Mouse (Mus musculus) C2C12 (cell line): ENCODE results near the gene Map9. TPM values are rescaled to one million over a fixed set of nuclear protein-coding genes. Genes with fewer than 3 reads are reported as not detected.
A peak's percentile ranks its signal among the peaks of the same experiment; 100 is the strongest.

ENCODE experiments used
- H3K27me3 ChIP-seq: one replicate; pipeline ENCODE4 v1.6.1; 2011; ENCODE audit not compliant: control insufficient read depth, insufficient read depth, insufficient read length
- H3K36me3 ChIP-seq: one replicate; pipeline ENCODE4 v1.6.1; 2011; ENCODE audit not compliant: control insufficient read depth, insufficient read depth
- H3K4me3 ChIP-seq: one replicate; pipeline ENCODE4 v1.5.1; 2011; ENCODE audit warnings: mild to moderate bottlenecking, control low read depth; ENCODE audit not compliant: poor library complexity, insufficient read depth, severe bottlenecking
- H3K79me2 ChIP-seq: one replicate; pipeline ENCODE4 v1.6.1; 2011; ENCODE audit not compliant: control insufficient read depth, insufficient read depth
- H3K79me3 ChIP-seq: one replicate; pipeline ENCODE4 v1.6.1; 2011; ENCODE audit warnings: low read depth, control low read depth
- H3ac ChIP-seq: one replicate; pipeline ENCODE3; 2011; ENCODE audit warnings: low read depth; ENCODE audit not compliant: control insufficient read depth, insufficient read length
- CEBPB ChIP-seq: IDR thresholded peaks from one replicate; pipeline ENCODE4 v1.6.1; 2011; ENCODE audit warnings: low read depth, mild to moderate bottlenecking, control low read depth, moderate library complexity
- CTCF ChIP-seq: IDR thresholded peaks from one replicate; pipeline ENCODE4 v1.5.1; 2011; ENCODE audit not compliant: control insufficient read depth, insufficient read depth, insufficient read length
- FOSL1 ChIP-seq: IDR thresholded peaks from one replicate; pipeline ENCODE4 v1.8.0; 2011; ENCODE audit warnings: mild to moderate bottlenecking, low read length; ENCODE audit not compliant: poor library complexity, insufficient read depth, severe bottlenecking
- MAX ChIP-seq: IDR thresholded peaks from one replicate; pipeline ENCODE4 v1.6.1; 2011; ENCODE audit warnings: mild to moderate bottlenecking, control low read depth
- MYOD1 ChIP-seq: IDR thresholded peaks from one replicate; pipeline ENCODE4 v1.6.1; 2011; ENCODE audit warnings: low read depth; ENCODE audit not compliant: control insufficient read depth, insufficient read length
- MYOG ChIP-seq: IDR thresholded peaks from one replicate; pipeline ENCODE4 v1.6.1; 2011; ENCODE audit not compliant: control insufficient read depth, insufficient read length; ENCODE audit errors: extremely low read depth
- USF1 ChIP-seq: IDR thresholded peaks from one replicate; pipeline ENCODE4 v1.6.1; 2011; ENCODE audit warnings: low read depth, mild to moderate bottlenecking, control low read depth, moderate library complexity
- polyA plus RNA-seq: library from polyadenylated mRNA; unstranded; fragments of >200 nt; fragmentation: generic; extraction: Trizol; gene quantifications from one replicate; pipeline ENCODE4 v1.2.1, GENCODE M21; 2012; ENCODE audit warnings: missing spikeins

Map9 gene
- polyA plus RNA-seq, 1 experiment = 0.56 TPM

DNA sequence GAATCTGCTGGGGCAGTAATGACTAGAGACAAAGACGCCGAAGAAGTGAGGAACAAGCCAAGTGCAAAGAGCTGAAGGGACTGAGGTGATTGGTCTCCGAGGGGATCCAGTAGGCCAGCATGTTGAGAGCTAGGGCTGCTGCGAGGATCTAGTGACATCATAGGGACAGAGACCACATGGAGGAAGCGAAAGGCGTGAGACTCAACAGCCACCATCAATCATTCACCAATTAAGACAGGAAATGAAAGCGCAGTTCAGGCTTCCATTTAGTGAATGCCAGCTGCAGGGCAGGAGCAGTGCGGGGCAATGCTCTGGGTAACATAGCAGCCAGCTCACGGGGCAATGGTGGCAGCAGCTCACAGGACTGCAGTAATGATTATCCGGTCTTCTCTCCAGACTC, 17.7 kb upstream of the Map9 start:
- H3K27me3 ChIP-seq = peaks cover 8% of the 10 kb centered on the region
- TF ChIP-seq MYOG (no peak), MAX (no peak), FOSL1 (no peak), CTCF (no peak), MYOD1 (no peak), CEBPB (no peak), USF1 (no peak)
- H3K79me3 ChIP-seq = no peaks in the 10 kb centered on the region
- H3K36me3 ChIP-seq = no peaks in the 10 kb centered on the region
- no peak overlapping the region for H3ac ChIP-seq
- no peak overlapping the region for H3K4me3 ChIP-seq
- no peaks in the 10 kb centered on the region for H3K79me2 ChIP-seq

DNA sequence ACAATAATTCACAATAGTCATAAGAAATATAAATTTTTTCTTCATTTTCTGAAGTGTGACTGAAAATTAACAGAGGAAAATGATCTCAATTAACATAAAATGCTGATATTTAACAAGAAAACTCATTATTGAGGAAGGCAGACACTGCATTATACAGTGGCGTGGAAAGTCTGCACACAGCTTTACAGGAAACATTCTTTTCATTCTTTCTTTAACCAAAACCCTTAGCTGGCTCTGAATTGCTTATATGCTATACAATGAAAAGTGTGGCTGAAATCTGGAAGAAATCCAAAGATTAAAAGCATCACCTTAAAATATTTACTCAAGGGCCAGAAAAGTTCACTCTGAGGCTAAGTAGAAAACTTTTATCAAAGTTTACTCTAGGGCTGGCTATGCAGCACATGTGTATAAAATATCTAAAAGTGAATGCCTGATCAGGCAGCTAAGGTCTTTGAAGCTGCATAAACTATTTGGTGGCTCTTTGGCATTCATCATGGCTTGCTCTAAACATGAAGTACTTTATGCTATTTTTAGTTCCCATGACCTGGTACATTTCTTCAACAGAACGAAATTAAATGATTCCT, 9.5 kb upstream of the Map9 start:
- Histone ChIP-seq H3K27me3 (peaks cover 4% of the 10 kb centered on the region), H3ac (no peak overlapping the region), H3K4me3 (no peak overlapping the region), H3K79me3 (no peaks in the 10 kb centered on the region), H3K79me2 (no peaks in the 10 kb centered on the region), H3K36me3 (no peaks in the 10 kb centered on the region)
- no peak for TF ChIP-seq MAX

DNA sequence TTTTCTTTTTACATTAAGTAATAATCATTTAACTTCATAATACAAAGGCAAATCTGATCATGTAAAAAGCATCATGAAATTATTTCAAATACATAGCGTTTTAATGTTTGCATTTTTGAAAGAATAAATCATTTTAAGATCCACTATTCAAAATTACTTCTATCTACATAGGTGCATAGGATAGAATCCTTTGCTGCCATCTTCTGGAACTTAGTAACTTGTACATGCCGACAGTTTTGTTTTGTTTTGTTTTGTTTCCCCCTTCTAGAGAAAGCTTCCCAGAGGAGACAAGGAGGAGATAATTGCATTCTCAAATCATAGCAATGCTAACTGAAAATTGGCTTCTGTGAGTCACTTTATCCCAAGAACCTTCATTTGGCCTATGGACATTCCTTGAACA, 7.5 kb upstream of the Map9 start:
- Histone ChIP-seq H3ac (no peak overlapping the region), H3K27me3 (peaks cover 4% of the 10 kb centered on the region), H3K36me3 (no peaks in the 10 kb centered on the region), H3K79me3 (no peaks in the 10 kb centered on the region), H3K79me2 (no peaks in the 10 kb centered on the region), H3K4me3 (no peak overlapping the region)
- TF ChIP-seq FOSL1 = no peak
- TF ChIP-seq MYOG = no peak
- no peak for TF ChIP-seq CTCF
- no peak for TF ChIP-seq MYOD1
- no peak for TF ChIP-seq MAX
- no peak for TF ChIP-seq CEBPB
- TF ChIP-seq USF1 = no peak

DNA sequence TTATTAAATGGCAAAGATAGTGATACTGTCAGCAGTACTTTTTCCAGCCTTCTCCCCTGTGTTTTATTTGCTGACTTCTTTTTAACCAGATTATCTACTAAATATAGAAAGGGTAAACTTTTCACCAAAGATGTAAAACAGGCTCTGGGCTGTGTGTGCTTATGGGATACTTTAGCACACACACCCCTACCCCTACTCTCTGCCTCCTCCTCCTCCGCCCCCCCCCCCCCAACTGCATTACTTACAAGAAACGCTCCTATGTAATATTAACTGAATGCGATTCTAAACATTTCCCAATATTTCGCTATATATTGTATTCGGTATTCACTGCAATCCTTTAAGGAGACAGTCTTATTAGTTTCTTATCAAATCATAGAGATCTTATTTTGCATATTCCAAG, 504 bp upstream of the Map9 start:
- no peaks in the 10 kb centered on the region for H3K27me3 ChIP-seq
- no peaks in the 10 kb centered on the region for H3K79me2 ChIP-seq
- H3K4me3 ChIP-seq = peak overlapping the region; percentile 18
- H3K79me3 ChIP-seq = no peaks in the 10 kb centered on the region
- TF ChIP-seq MAX = no peak
- no peaks in the 10 kb centered on the region for H3K36me3 ChIP-seq
- no peak overlapping the region for H3ac ChIP-seq

DNA sequence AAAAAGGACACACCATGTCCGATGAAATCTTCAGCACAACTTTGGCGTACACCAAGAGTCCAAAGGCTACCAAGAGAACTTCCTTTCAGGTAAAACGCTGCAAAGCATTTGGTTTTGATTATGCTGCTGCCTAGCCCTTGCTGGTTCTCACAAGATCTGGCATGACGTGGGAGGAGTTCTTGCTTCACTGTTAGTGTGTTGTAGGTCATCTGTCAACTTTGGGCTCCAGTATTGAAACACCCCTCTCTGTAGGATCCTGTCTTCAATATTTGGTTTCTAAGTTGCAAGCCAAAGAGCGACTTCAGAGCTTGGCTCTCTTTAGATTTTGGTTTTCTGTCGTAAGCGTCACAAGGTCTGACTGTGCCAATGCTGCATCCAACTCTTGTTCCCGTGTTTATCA, 1.2 kb downstream of the Map9 start:
- no peaks in the 10 kb centered on the region for H3K79me3 ChIP-seq
- H3K79me2 ChIP-seq = no peaks in the 10 kb centered on the region
- no peak overlapping the region for H3ac ChIP-seq
- H3K27me3 ChIP-seq = no peaks in the 10 kb centered on the region
- TF ChIP-seq USF1 = no peak
- TF ChIP-seq CTCF = no peak
- no peak for TF ChIP-seq MYOG
- TF ChIP-seq MYOD1 = no peak
- H3K4me3 ChIP-seq = no peak overlapping the region
- no peaks in the 10 kb centered on the region for H3K36me3 ChIP-seq

DNA sequence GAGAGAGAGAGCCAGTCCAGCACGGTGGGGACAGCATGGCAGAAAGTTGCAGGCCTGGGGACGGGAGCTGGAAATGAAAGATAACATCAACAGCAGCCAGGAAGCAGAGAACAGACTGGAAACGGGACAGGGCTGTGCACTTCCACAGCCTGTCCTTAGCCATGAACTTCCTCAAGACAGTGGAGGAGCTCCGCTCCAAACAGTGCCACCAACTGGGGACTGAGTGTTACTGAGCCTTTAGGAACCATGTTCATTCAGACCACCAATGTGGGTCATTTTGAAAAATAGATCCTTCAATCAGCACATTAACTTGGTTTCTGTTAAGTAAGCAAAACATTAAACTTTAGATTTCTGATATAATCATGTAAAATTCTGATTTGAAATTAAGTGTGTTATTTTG, 4.6 kb downstream of the Map9 start:
- TF ChIP-seq CTCF (peak; percentile 7), MYOG (no peak)
- Histone ChIP-seq H3K79me3 (no peaks in the 10 kb centered on the region), H3K4me3 (no peak overlapping the region), H3ac (no peak overlapping the region), H3K27me3 (no peaks in the 10 kb centered on the region), H3K36me3 (no peaks in the 10 kb centered on the region), H3K79me2 (no peaks in the 10 kb centered on the region)

DNA sequence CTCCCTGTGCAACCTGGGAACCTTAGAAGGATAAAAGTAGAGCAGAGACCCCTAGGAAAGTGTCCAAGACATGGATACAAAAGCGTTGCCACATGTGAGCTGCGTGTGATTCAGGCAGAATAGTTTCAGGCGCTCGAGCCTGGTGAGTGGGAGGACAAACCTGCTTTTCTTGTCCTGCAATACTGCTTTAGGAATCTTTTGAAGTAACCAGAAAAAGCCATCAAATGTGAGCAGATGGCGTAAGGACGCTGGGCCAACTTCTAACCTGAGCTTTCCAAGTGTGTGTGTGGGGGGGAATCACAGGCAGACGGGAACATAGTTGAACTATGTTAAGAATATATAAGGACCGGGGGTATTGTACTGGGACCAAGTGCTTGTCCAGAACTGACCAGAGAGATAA, 6.7 kb downstream of the Map9 start:
- Histone ChIP-seq H3K79me3 (no peaks in the 10 kb centered on the region), H3K4me3 (no peak overlapping the region), H3K79me2 (no peaks in the 10 kb centered on the region), H3ac (no peak overlapping the region), H3K27me3 (no peaks in the 10 kb centered on the region), H3K36me3 (no peaks in the 10 kb centered on the region)
- TF ChIP-seq FOSL1 = no peak
- no peak for TF ChIP-seq MAX
- no peak for TF ChIP-seq CEBPB
- no peak for TF ChIP-seq MYOG
- no peak for TF ChIP-seq CTCF
- no peak for TF ChIP-seq USF1
- TF ChIP-seq MYOD1 = no peak
